Mouse (Mus musculus) bone marrow macrophage, adult 2 months (primary cell): ENCODE results near the gene Hnf4a.

Experiments used
- CTCF ChIP-seq: IDR thresholded peaks from 2 replicates; pipeline ENCODE4 v1.5.1; 2012; ENCODE audit warnings: low read depth, mild to moderate bottlenecking, low read length, moderate library complexity
- POLR2A ChIP-seq: IDR thresholded peaks from 2 replicates; pipeline ENCODE4 v1.6.1; 2012; ENCODE audit warnings: mild to moderate bottlenecking, low read depth, low read length, borderline replicate concordance

GRCm38 (mm10) chr2:163491351-163491750 is 15.3 kb upstream of the Hnf4a start:
- TF ChIP-seq POLR2A (no peak), CTCF (no peak)
